Mouse (Mus musculus) forebrain, embryonic 13.5 days (tissue): ENCODE data around the gene Pdlim1. TPM values are rescaled to one million over a fixed set of nuclear protein-coding genes. Genes with fewer than 3 reads are reported as not detected.
A peak's percentile ranks its signal among the peaks of the same experiment; 100 is the strongest.

Experiments
- ATAC-seq: fragments of 200-750 bp; cut with Nextera tagmentation; 2 replicates; pipeline ENCODE4 v1.8.0; 2017
- H3K27ac ChIP-seq: fragments of 300-500 bp; sonication (generic); 2 replicates; pipeline ENCODE4 v1.5.1; 2015; ENCODE audit warnings: inconsistent platforms, mild to moderate bottlenecking, moderate library complexity
- H3K27me3 ChIP-seq: fragments of 300-500 bp; sonication (generic); 2 replicates; pipeline ENCODE4 v1.6.1; 2015; ENCODE audit warnings: mild to moderate bottlenecking, inconsistent platforms
- H3K36me3 ChIP-seq: fragments of 300-500 bp; sonication (generic); 2 replicates; pipeline ENCODE4 v1.6.1; 2015; ENCODE audit warnings: mild to moderate bottlenecking, inconsistent platforms; ENCODE audit not compliant: poor library complexity, severe bottlenecking
- H3K4me1 ChIP-seq: fragments of 300-500 bp; sonication (generic); 2 replicates; pipeline ENCODE4 v1.6.1; 2015; ENCODE audit warnings: inconsistent platforms
- H3K4me2 ChIP-seq: fragments of 300-500 bp; sonication (generic); 2 replicates; pipeline ENCODE4 v1.6.1; 2015; ENCODE audit warnings: inconsistent platforms, mild to moderate bottlenecking, moderate library complexity
- H3K4me3 ChIP-seq: fragments of 300-500 bp; sonication (generic); 2 replicates; pipeline ENCODE4 v1.5.1; 2015; ENCODE audit warnings: mild to moderate bottlenecking, inconsistent platforms
- H3K9ac ChIP-seq: fragments of 300-500 bp; sonication (generic); 2 replicates; pipeline ENCODE4 v1.6.1; 2015; ENCODE audit warnings: mild to moderate bottlenecking, inconsistent platforms
- H3K9me3 ChIP-seq: fragments of 300-500 bp; sonication (generic); replicated peaks from 2 replicates; pipeline ENCODE4 v1.6.1; 2016; ENCODE audit warnings: inconsistent platforms
- WGBS: fragments of 180-500 bp; shearing (Covaris S2); methylation state at CpG from one replicate; pipeline ENCODE4 v1.1.7; 2015; 5-methylcytosine and 5-hydroxymethylcytosine counted together
- polyA plus RNA-seq: library from polyadenylated mRNA; unstranded; fragments of >200 nt; fragmentation: Nextera tagmentation; extraction: Ambion mirVana; gene quantifications from 2 replicates; pipeline ENCODE4 v1.2.1, GENCODE M21; 2015

The Pdlim1 gene
- polyA plus RNA-seq, result 38.5 and 39.4 TPM in 2 replicates

GRCm38 (mm10) chr19:40271308-40271892, at the start of gene Pdlim1:
Pdlim1 (minus strand) TSS chr19:40271842.
- H3K9me3 ChIP-seq, result no peaks in the 10 kb centered on the region
- H3K4me1 ChIP-seq, result peaks cover 27% of the 10 kb centered on the region
- peak; percentile 81 for ATAC-seq
- H3K4me2 ChIP-seq, result peak within 1 kb of the TSS; percentile 95
- H3K27ac ChIP-seq, result no peak within 1 kb of the TSS
- peaks cover 36% of the 10 kb centered on the region for H3K27me3 ChIP-seq
- WGBS, result under 1% methylated on average over 44 of the region's 54 CpGs
- peak within 1 kb of the TSS; percentile 68 for H3K9ac ChIP-seq
- H3K4me3 ChIP-seq, result peak within 1 kb of the TSS; percentile 59
- no peaks in the 10 kb centered on the region for H3K36me3 ChIP-seq

- Histone ChIP-seq H3K9me3 (no peaks in the 10 kb centered on the region), H3K36me3 (peaks cover 54% of the 10 kb centered on the region)
- WGBS, result 87% methylated on average over 3 of the region's 3 CpGs
Observed at GRCm38 (mm10) chr19:40319199-40319598, 47.6 kb upstream of the Pdlim1 start.

GRCm38 (mm10) chr19:40318511-40318910, 46.9 kb upstream of the Pdlim1 start:
- Histone ChIP-seq H3K9me3 (no peaks in the 10 kb centered on the region), H3K4me3 (no peak overlapping the region), H3K27me3 (no peaks in the 10 kb centered on the region), H3K4me2 (no peak overlapping the region), H3K9ac (no peak overlapping the region), H3K36me3 (peaks cover 55% of the 10 kb centered on the region), H3K27ac (no peak overlapping the region), H3K4me1 (no peaks in the 10 kb centered on the region; the same call in 1 of the 2 replicates)
- WGBS, result 25% methylated on average over 6 of the region's 6 CpGs
- ATAC-seq, result no peak

More at GRCm38 (mm10) chr19:40319199-40319598, 47.6 kb upstream of the Pdlim1 start:
- H3K27ac ChIP-seq, result no peak overlapping the region
- no peak overlapping the region for H3K4me2 ChIP-seq
- H3K4me1 ChIP-seq, result no peaks in the 10 kb centered on the region; the same call in 1 of the 2 replicates
- no peak overlapping the region for H3K4me3 ChIP-seq
- H3K9ac ChIP-seq, result no peak overlapping the region
- ATAC-seq, result no peak
- H3K27me3 ChIP-seq, result no peaks in the 10 kb centered on the region

- H3K9ac ChIP-seq, result no peak overlapping the region
Observed at GRCm38 (mm10) chr19:40317001-40317400, 45.4 kb upstream of the Pdlim1 start.

GRCm38 (mm10) chr19:40314252-40314651, 42.6 kb upstream of the Pdlim1 start:
- WGBS, result 95% methylated on average over 11 of the region's 11 CpGs

More at GRCm38 (mm10) chr19:40317001-40317400, 45.4 kb upstream of the Pdlim1 start:
- H3K4me3 ChIP-seq, result no peak overlapping the region
- no peaks in the 10 kb centered on the region for H3K4me1 ChIP-seq
- no peaks in the 10 kb centered on the region for H3K9me3 ChIP-seq
- no peaks in the 10 kb centered on the region for H3K27me3 ChIP-seq
- H3K4me2 ChIP-seq, result no peak overlapping the region
- WGBS, result 64% methylated on average over 4 of the region's 4 CpGs
- H3K27ac ChIP-seq, result no peak overlapping the region
- no peak for ATAC-seq
- H3K36me3 ChIP-seq, result peaks cover 51% of the 10 kb centered on the region

GRCm38 (mm10) chr19:40311631-40312030, 40.0 kb upstream of the Pdlim1 start:
- ATAC-seq, result no peak
- no peak overlapping the region for H3K4me2 ChIP-seq
- no peaks in the 10 kb centered on the region for H3K9me3 ChIP-seq
- WGBS, result 92% methylated on average over 8 of the region's 8 CpGs
- H3K27ac ChIP-seq, result no peak overlapping the region
- H3K27me3 ChIP-seq, result no peaks in the 10 kb centered on the region
- H3K36me3 ChIP-seq, result peaks cover 65% of the 10 kb centered on the region
- no peak overlapping the region for H3K9ac ChIP-seq
- H3K4me3 ChIP-seq, result no peak overlapping the region
- H3K4me1 ChIP-seq, result no peaks in the 10 kb centered on the region

More at GRCm38 (mm10) chr19:40314252-40314651, 42.6 kb upstream of the Pdlim1 start:
- no peak for ATAC-seq
- Histone ChIP-seq H3K4me1 (no peaks in the 10 kb centered on the region), H3K36me3 (peaks cover 56% of the 10 kb centered on the region), H3K27ac (no peak overlapping the region), H3K4me2 (no peak overlapping the region), H3K27me3 (no peaks in the 10 kb centered on the region), H3K4me3 (no peak overlapping the region), H3K9me3 (no peaks in the 10 kb centered on the region), H3K9ac (no peak overlapping the region)

- Histone ChIP-seq H3K4me2 (no peak overlapping the region), H3K4me1 (no peaks in the 10 kb centered on the region), H3K9me3 (no peaks in the 10 kb centered on the region), H3K27me3 (no peaks in the 10 kb centered on the region), H3K36me3 (peaks cover 57% of the 10 kb centered on the region), H3K4me3 (no peak overlapping the region), H3K9ac (no peak overlapping the region), H3K27ac (no peak overlapping the region)
- WGBS, result 89% methylated on average over 15 of the region's 15 CpGs
- ATAC-seq, result no peak
Observed at GRCm38 (mm10) chr19:40310410-40311130, 38.9 kb upstream of the Pdlim1 start.

GRCm38 (mm10) chr19:40309911-40310310, 38.3 kb upstream of the Pdlim1 start:
- Histone ChIP-seq H3K9ac (no peak overlapping the region), H3K4me2 (no peak overlapping the region), H3K36me3 (peaks cover 56% of the 10 kb centered on the region), H3K4me3 (no peak overlapping the region), H3K4me1 (no peaks in the 10 kb centered on the region), H3K27me3 (no peaks in the 10 kb centered on the region), H3K27ac (no peak overlapping the region), H3K9me3 (no peaks in the 10 kb centered on the region)
- ATAC-seq, result no peak
- WGBS, result 92% methylated on average over 12 of the region's 12 CpGs

- ATAC-seq, result no peak
- Histone ChIP-seq H3K27ac (no peak overlapping the region), H3K4me1 (no peaks in the 10 kb centered on the region), H3K27me3 (no peaks in the 10 kb centered on the region), H3K9me3 (no peaks in the 10 kb centered on the region), H3K9ac (no peak overlapping the region), H3K4me3 (no peak overlapping the region), H3K36me3 (peaks cover 41% of the 10 kb centered on the region), H3K4me2 (no peak overlapping the region)
- WGBS, result 96% methylated on average over 7 of the region's 7 CpGs
Observed at GRCm38 (mm10) chr19:40307550-40307949, 35.9 kb upstream of the Pdlim1 start.

- Histone ChIP-seq H3K4me2 (no peak overlapping the region), H3K4me3 (no peak overlapping the region), H3K27ac (no peak overlapping the region), H3K9ac (no peak overlapping the region), H3K9me3 (no peaks in the 10 kb centered on the region), H3K36me3 (peaks cover 39% of the 10 kb centered on the region), H3K27me3 (no peaks in the 10 kb centered on the region), H3K4me1 (no peaks in the 10 kb centered on the region)
- ATAC-seq, result no peak
- WGBS, result 69% methylated on average over 2 of the region's 2 CpGs
Observed at GRCm38 (mm10) chr19:40306631-40307030, 35.0 kb upstream of the Pdlim1 start.

GRCm38 (mm10) chr19:40305456-40305855, 33.8 kb upstream of the Pdlim1 start:
- no peaks in the 10 kb centered on the region for H3K27me3 ChIP-seq
- ATAC-seq, result no peak
- 81% methylated on average over 7 of the region's 7 CpGs for WGBS
- no peaks in the 10 kb centered on the region for H3K9me3 ChIP-seq
- H3K4me3 ChIP-seq, result no peak overlapping the region
- no peaks in the 10 kb centered on the region for H3K4me1 ChIP-seq
- H3K4me2 ChIP-seq, result no peak overlapping the region
- no peak overlapping the region for H3K9ac ChIP-seq
- H3K27ac ChIP-seq, result no peak overlapping the region
- H3K36me3 ChIP-seq, result peaks cover 37% of the 10 kb centered on the region

GRCm38 (mm10) chr19:40302916-40303315, 31.3 kb upstream of the Pdlim1 start:
- H3K9me3 ChIP-seq, result no peaks in the 10 kb centered on the region
- no peak overlapping the region for H3K4me3 ChIP-seq
- peaks cover 31% of the 10 kb centered on the region for H3K36me3 ChIP-seq
- ATAC-seq, result no peak
- no peak overlapping the region for H3K27ac ChIP-seq
- H3K4me2 ChIP-seq, result no peak overlapping the region
- no peak overlapping the region for H3K9ac ChIP-seq
- no peaks in the 10 kb centered on the region for H3K4me1 ChIP-seq
- WGBS, result 89% methylated on average over 9 of the region's 9 CpGs
- no peaks in the 10 kb centered on the region for H3K27me3 ChIP-seq
